Mouse (Mus musculus): ENCODE results near the gene Casq2. TPM values are rescaled to one million over a fixed set of nuclear protein-coding genes. Genes with fewer than 3 reads are reported as not detected.
"Not testable (repeated sequence)": the region's sequence is repeated elsewhere in the genome, so short reads cannot be mapped to it uniquely, and the experiment has no call there.

Casq2 gene
- polyA plus RNA-seq, 1 experiment from 2014 or later, result not detected

GRCm38 (mm10) chr3:102159423-102160325, 73.5 kb downstream of the Casq2 start:
- Histone ChIP-seq H3K9me3 (replicated peaks) (no peaks in the 10 kb centered on the region), H3K27me3 (ENCODE audit: low read depth, poor library complexity, severe bottlenecking) (peaks cover 24% of the 10 kb centered on the region), H3K4me3 (no peak overlapping the region), H3K27ac (replicated peaks) (no peak overlapping the region), H3K36me3 (peaks cover 36% of the 10 kb centered on the region), H3K4me1 (peaks cover 14% of the 10 kb centered on the region)
- no peak for DNase-seq (ENCODE audit: low spot score)
- 78% methylated on average over 14 of the region's 14 CpGs for WGBS

GRCm38 (mm10) chr3:102163861-102164260, 77.6 kb downstream of the Casq2 start:
- Histone ChIP-seq H3K36me3 (peaks cover 21% of the 10 kb centered on the region), H3K4me1 (peaks cover 50% of the 10 kb centered on the region), H3K27me3 (ENCODE audit: low read depth, poor library complexity, severe bottlenecking) (peaks cover 15% of the 10 kb centered on the region)
- not testable (repeated sequence) for H3K27ac ChIP-seq (replicated peaks); H3K9me3 ChIP-seq (replicated peaks); H3K4me3 ChIP-seq; DNase-seq (ENCODE audit: low spot score)
- WGBS, result 81% methylated on average over 1 of the region's 1 CpGs

GRCm38 (mm10) chr3:102164911-102165310, 78.7 kb downstream of the Casq2 start:
- no peak for DNase-seq (ENCODE audit: low spot score)
- peak overlapping the region; percentile 72 for H3K27ac ChIP-seq (replicated peaks)
- WGBS, result 70% methylated on average over 4 of the region's 4 CpGs

GRCm38 (mm10) chr3:102165536-102166286, 79.5 kb downstream of the Casq2 start:
- DNase-seq (ENCODE audit: low spot score), result no peak
- H3K36me3 ChIP-seq, result peaks cover 21% of the 10 kb centered on the region
- 0 out of 2 replicates have a peak overlapping the region, but pooled peaks have one; percentile 1 for H3K4me3 ChIP-seq
- no peaks in the 10 kb centered on the region for H3K9me3 ChIP-seq (replicated peaks)
- H3K27me3 ChIP-seq (ENCODE audit: low read depth, poor library complexity, severe bottlenecking), result peaks cover 26% of the 10 kb centered on the region
- 85% methylated on average over 21 of the region's 21 CpGs for WGBS
- peak overlapping the region; percentile 72 for H3K27ac ChIP-seq (replicated peaks)
- H3K4me1 ChIP-seq, result peaks cover 42% of the 10 kb centered on the region

More at GRCm38 (mm10) chr3:102164911-102165310, 78.7 kb downstream of the Casq2 start:
- Histone ChIP-seq H3K4me3 (no peak overlapping the region), H3K4me1 (peaks cover 43% of the 10 kb centered on the region), H3K27me3 (ENCODE audit: low read depth, poor library complexity, severe bottlenecking) (peaks cover 26% of the 10 kb centered on the region), H3K36me3 (peaks cover 21% of the 10 kb centered on the region), H3K9me3 (replicated peaks) (no peaks in the 10 kb centered on the region)

GRCm38 (mm10) chr3:102166287-102166620, 80.0 kb downstream of the Casq2 start:
- Histone ChIP-seq H3K4me3 (no peak overlapping the region), H3K4me1 (peaks cover 42% of the 10 kb centered on the region), H3K9me3 (replicated peaks) (no peaks in the 10 kb centered on the region), H3K27ac (replicated peaks) (peak overlapping the region; percentile 63; the same call in 1 of the 2 replicates), H3K36me3 (peaks cover 21% of the 10 kb centered on the region), H3K27me3 (ENCODE audit: low read depth, poor library complexity, severe bottlenecking) (peaks cover 26% of the 10 kb centered on the region)
- no peak for DNase-seq (ENCODE audit: low spot score)
- 62% methylated on average over 4 of the region's 4 CpGs for WGBS

- Histone ChIP-seq H3K27me3 (ENCODE audit: low read depth, poor library complexity, severe bottlenecking) (peaks cover 26% of the 10 kb centered on the region), H3K27ac (replicated peaks) (peak overlapping the region; percentile 13; the same call in 1 of the 2 replicates), H3K4me3 (no peak overlapping the region), H3K36me3 (peaks cover 17% of the 10 kb centered on the region), H3K9me3 (replicated peaks) (no peaks in the 10 kb centered on the region), H3K4me1 (peaks cover 42% of the 10 kb centered on the region)
- 78% methylated on average over 8 of the region's 8 CpGs for WGBS
- no peak for DNase-seq (ENCODE audit: low spot score)
Observed at GRCm38 (mm10) chr3:102166794-102167193, 80.6 kb downstream of the Casq2 start.

GRCm38 (mm10) chr3:102167555-102168210, 81.5 kb downstream of the Casq2 start:
- Histone ChIP-seq H3K4me3 (no peak overlapping the region), H3K27me3 (ENCODE audit: low read depth, poor library complexity, severe bottlenecking) (peaks cover 26% of the 10 kb centered on the region), H3K9me3 (replicated peaks) (no peaks in the 10 kb centered on the region), H3K36me3 (peaks cover 13% of the 10 kb centered on the region), H3K4me1 (peaks cover 42% of the 10 kb centered on the region), H3K27ac (replicated peaks) (peak overlapping the region; percentile 6; the same call in 1 of the 2 replicates)
- 5% methylated on average over 10 of the region's 10 CpGs for WGBS
- DNase-seq (ENCODE audit: low spot score), result peak; percentile 36

GRCm38 (mm10) chr3:102169197-102169905, 83.1 kb downstream of the Casq2 start:
- no peak for DNase-seq (ENCODE audit: low spot score)
- 0 out of 2 replicates have a peak overlapping the region, but pooled peaks have one; percentile 6 for H3K27ac ChIP-seq (replicated peaks)
- H3K9me3 ChIP-seq (replicated peaks), result no peaks in the 10 kb centered on the region
- 0 out of 2 replicates have a peak, but pooled peaks cover 3% of the 10 kb centered on the region for H3K36me3 ChIP-seq
- peaks cover 24% of the 10 kb centered on the region for H3K27me3 ChIP-seq (ENCODE audit: low read depth, poor library complexity, severe bottlenecking)
- WGBS, result 90% methylated on average over 13 of the region's 13 CpGs
- peaks cover 42% of the 10 kb centered on the region for H3K4me1 ChIP-seq
- H3K4me3 ChIP-seq, result no peak overlapping the region

GRCm38 (mm10) chr3:102174118-102174865, 88.1 kb downstream of the Casq2 start:
- no peak for DNase-seq (ENCODE audit: low spot score)

GRCm38 (mm10) chr3:102175701-102176100, 89.5 kb downstream of the Casq2 start:
- Histone ChIP-seq H3K36me3 (no peaks in the 10 kb centered on the region), H3K27ac (replicated peaks) (no peak overlapping the region), H3K4me1 (peaks cover 4% of the 10 kb centered on the region; the same call in 1 of the 2 replicates), H3K9me3 (replicated peaks) (no peaks in the 10 kb centered on the region), H3K4me3 (no peak overlapping the region), H3K27me3 (ENCODE audit: low read depth, poor library complexity, severe bottlenecking) (no peaks in the 10 kb centered on the region)
- 93% methylated on average over 18 of the region's 18 CpGs for WGBS
- no peak for DNase-seq (ENCODE audit: low spot score)

More at GRCm38 (mm10) chr3:102174118-102174865, 88.1 kb downstream of the Casq2 start:
- Histone ChIP-seq H3K4me3 (no peak overlapping the region), H3K36me3 (no peaks in the 10 kb centered on the region), H3K9me3 (replicated peaks) (no peaks in the 10 kb centered on the region), H3K27ac (replicated peaks) (no peak overlapping the region), H3K4me1 (peaks cover 4% of the 10 kb centered on the region; the same call in 1 of the 2 replicates), H3K27me3 (ENCODE audit: low read depth, poor library complexity, severe bottlenecking) (peaks cover 7% of the 10 kb centered on the region)
- WGBS, result 89% methylated on average over 8 of the region's 8 CpGs

GRCm38 (mm10) chr3:102176116-102176515, 89.9 kb downstream of the Casq2 start:
- Histone ChIP-seq H3K27me3 (ENCODE audit: low read depth, poor library complexity, severe bottlenecking) (no peaks in the 10 kb centered on the region), H3K4me1 (peaks cover 4% of the 10 kb centered on the region; the same call in 1 of the 2 replicates), H3K9me3 (replicated peaks) (no peaks in the 10 kb centered on the region), H3K36me3 (no peaks in the 10 kb centered on the region), H3K27ac (replicated peaks) (no peak overlapping the region), H3K4me3 (no peak overlapping the region)
- 88% methylated on average over 5 of the region's 5 CpGs for WGBS
- no peak for DNase-seq (ENCODE audit: low spot score)
